Mouse (Mus musculus) olfactory bulb, adult 2 months (tissue): ENCODE data around the gene Krt80.

Experiments used
- CTCF ChIP-seq: fragments of 200-500 bp; IDR thresholded peaks from 2 replicates; pipeline ENCODE4 v1.5.1; 2012; ENCODE audit warnings: low read depth, mild to moderate bottlenecking, low read length, moderate library complexity; ENCODE audit not compliant: insufficient read depth
- POLR2A ChIP-seq: fragments of 200-500 bp; IDR thresholded peaks from 2 replicates; pipeline ENCODE4 v1.6.1; 2012; ENCODE audit warnings: mild to moderate bottlenecking, low read depth, low read length, moderate library complexity; ENCODE audit not compliant: insufficient read depth

DNA sequence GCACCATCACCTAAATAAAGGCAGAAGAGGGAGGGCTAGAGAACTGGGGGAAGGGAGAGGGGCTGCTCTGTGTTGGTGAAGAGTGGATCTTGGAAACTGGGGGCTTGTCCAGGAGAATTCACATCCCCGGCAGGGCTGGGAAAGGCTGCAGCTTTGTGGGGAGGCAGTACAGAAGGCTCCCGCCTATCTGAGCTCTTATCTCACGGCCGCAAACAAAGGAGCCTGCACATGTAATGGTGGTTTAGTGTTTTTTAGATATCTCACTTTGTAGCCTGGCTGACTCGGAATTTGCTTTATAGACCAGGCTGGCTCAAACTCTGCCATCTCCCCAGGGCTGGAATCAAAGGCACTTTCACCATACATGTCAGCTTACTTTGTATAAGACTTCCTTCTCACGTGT is 69.8 kb downstream of the Krt80 start:
- no peak for TF ChIP-seq POLR2A
- no peak for TF ChIP-seq CTCF
